Mouse (Mus musculus): ENCODE data around the gene Cpt1b. TPM values are rescaled to one million over a fixed set of nuclear protein-coding genes. Genes with fewer than 3 reads are reported as not detected.

Gene Cpt1b
- total RNA-seq, 2 experiments from 2014 or later: 1.4 to 2.3 TPM

DNA sequence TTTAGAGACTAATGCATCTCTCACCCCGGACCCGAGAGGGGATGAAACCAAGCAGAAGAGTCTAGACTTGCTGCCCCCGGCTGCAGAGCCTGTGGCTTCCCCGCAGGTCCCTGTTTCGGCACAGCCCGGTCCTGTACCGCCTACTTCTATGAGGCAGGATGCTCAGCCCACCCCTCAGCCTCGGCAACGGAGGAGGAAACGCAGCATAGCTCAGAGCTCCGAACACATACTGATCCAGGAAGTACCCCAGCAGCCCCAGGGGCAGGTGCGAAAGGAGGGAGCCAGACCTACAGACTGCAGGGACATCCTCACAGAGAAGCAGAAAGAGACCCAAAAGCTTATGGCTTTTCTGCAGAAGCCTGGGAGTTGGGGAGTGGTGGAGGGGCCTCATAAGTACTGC lies 38.5 kb downstream of the Cpt1b start:
- DNase-seq (ENCODE audit: extremely low spot score in 1 of 2, low spot score in 1 of 2): no peak

DNA sequence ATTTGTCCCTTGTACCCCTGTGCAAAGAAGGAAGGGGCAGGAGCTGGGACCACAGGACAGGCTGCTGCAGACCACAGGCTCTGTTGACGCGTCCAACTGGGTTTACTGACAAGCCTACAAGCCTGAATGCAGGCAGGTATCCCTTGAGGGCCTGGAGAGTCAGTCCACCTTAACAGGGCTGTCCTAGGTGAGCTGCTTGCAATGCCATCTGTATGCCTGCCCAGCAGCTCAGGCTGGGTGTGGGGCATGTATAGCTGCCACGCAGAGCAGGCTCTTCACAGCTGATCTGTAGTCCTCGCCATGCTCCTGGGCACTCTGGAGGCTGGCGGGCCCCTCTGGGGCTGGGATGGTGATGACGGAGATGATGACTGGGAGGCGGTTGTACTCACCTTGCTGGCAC lies 41.0 kb downstream of the Cpt1b start, which contains the start of gene Klhdc7b:
Klhdc7b (plus strand) TSS at position 301 of the 400 bp plus-strand sequence.
- DNase-seq (ENCODE audit: extremely low spot score in 1 of 2, low spot score in 1 of 2): no peak

DNA sequence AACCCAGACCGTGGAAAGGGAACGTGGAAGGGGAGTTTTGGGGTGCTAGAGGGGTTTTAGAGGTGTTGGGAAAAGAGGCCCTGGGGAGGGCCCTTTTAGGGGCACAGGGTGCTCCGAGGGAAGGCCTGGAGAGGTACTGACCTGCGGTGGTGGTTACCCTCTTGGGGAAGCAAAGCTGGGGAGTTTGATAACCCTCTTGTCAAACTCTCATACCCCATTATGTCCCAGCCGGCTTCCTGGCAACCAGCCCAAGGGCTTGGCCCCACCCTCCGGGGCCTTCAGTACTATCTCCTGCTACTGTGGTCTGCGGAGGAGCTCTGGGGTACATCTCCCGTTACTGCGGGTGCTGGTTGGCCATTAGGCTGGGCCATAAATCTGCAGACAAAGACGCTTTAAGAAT lies 46.2 kb downstream of the Cpt1b start:
- DNase-seq (ENCODE audit: extremely low spot score in 1 of 2, low spot score in 1 of 2): no peak

DNA sequence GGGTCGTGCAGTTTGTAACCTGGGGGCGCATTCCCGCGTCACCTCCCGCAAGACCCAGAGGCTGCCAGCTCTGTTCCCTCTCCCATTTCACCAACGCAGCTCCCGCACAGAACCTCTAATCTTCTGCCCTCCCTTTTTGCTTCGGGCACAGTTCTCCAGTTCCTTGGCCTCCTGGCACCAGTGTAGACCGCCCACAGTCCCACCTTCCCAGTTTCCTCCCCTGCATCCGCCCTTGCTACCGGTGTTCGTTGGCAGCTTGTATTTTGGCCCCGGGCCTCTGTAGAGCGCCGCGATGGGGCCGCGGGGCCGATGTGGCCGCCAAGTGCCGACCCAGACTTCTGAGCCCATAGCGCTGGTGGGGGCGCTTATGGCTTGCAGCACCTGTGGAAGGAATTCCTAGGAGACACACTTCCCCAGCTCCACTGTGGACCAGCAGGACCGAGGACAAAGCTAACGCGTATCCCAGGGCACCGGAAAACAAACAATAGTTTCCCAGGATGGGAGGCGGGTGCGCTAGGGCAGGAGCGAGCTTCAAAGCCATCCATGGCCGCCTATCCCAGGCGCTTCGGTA lies 46.7 kb downstream of the Cpt1b start, which contains the start of gene Odf3b:
Odf3b (minus strand) TSS at position 452 of the 571 bp plus-strand sequence.
- DNase-seq (ENCODE audit: extremely low spot score in 1 of 2, low spot score in 1 of 2): no peak

GRCm38 (mm10) chr15:89377938-89378828 lies 47.5 kb downstream of the Cpt1b start:
- no peak for DNase-seq (ENCODE audit: extremely low spot score in 1 of 2, low spot score in 1 of 2)

DNA sequence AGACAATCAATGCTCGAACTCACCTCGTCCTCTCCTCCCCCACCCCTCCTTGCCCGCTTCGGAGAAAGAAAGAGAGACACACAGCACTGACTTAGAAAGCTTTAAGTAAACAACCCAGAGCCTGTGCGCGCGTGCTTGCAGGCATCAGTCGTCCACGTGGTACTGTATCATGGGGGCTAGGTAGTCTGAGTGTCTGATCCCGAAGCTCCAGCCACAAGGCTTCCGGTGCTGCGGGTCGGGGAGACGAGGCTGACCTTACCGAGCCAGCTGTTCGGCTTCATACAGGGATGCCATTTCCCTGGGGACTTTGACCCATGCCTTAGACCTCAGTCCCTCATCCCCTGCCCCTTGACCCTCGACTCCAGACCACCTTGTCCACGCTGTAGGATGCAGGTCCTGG lies 48.3 kb downstream of the Cpt1b start:
- DNase-seq (ENCODE audit: extremely low spot score in 1 of 2, low spot score in 1 of 2): no peak

DNA sequence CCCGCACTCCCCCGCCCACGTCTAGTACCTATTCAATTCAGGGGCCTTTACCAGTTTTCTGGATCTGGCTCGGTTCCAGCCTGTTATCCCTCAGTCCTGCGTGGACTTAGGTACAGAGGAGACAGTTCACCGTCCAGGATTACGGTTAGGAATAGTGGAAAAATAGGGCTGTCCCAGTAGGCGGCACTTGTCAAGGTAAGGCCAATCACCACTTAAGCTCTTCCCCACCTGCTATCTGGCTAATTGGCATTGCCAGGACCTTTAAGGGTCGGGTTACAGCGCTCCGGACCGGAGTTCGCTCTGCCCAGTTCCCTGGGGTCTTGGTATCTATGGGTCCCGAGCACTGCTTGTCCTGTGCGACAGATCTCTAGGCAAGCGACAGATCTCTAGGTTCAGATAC lies 48.7 kb downstream of the Cpt1b start, which contains the start of gene Tymp:
Tymp (minus strand) TSS at position 83 of the 400 bp plus-strand sequence.
- DNase-seq (ENCODE audit: extremely low spot score in 1 of 2, low spot score in 1 of 2): no peak

DNA sequence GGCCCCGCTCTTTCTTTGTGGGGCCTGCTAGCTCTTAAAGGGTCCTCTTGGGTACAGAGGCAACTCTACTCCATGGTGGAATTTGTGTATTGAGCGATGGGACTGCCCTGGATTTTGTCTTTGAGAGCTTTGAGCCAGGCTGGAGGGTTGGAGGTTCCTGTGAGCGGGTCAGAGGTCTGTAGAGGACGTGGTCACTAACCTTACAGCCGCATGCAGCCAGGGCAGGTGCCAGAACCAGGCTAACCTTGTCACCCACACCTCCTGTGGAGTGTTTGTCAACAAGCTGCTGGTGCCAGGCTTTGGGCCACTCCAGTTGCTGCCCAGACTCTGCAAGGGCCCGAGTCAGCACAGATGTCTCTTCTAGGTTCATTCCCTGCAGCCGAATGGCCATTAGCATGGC lies 49.6 kb downstream of the Cpt1b start:
- no peak for DNase-seq (ENCODE audit: extremely low spot score in 1 of 2, low spot score in 1 of 2)

GRCm38 (mm10) chr15:89374801-89375534 lies 50.7 kb downstream of the Cpt1b start:
- no peak for DNase-seq (ENCODE audit: extremely low spot score in 1 of 2, low spot score in 1 of 2)

DNA sequence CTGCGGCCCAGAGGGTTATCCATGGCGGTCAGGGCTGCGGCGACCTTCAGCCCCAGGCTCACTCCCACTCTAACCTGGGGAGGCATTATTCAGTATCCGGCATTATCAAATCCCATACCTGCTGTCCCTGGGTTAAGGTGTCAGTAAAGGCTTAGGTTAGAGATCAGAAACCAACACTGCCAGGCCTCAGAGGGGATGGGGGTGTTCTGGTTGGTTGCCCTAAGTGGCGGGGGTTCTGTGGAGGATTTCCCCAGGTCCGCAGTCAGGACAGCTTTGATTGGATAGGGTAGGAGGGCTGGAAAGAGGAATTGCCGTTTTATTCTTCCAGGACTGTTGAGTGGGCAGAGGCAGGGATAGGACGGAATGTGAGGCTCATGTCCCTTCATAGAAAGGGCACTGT lies 51.3 kb downstream of the Cpt1b start:
- DNase-seq (ENCODE audit: extremely low spot score in 1 of 2, low spot score in 1 of 2): no peak

DNA sequence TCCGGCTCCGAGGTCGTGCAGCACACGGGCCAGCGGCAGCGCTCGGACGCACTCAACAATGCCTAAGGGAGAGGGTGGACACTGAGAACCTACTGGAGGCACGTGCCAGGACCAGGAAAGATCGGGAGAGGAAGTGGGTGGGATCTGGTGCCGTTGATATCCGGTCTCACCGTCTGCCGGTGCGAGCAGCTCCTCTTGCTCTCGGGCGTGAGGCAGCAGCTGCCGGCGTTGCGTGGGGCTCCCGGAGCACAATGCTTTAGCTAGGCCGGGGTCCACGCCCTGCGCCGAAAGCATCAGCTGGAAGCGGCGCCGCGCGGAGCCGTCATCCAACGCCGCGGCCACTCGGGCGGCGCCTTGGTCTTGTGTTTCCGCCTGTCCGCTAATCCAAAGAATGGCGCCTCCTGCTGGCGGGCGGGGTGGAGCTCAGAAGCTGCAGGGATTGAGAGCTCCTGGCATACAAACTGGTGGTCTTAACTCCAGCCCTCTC lies 51.9 kb downstream of the Cpt1b start, which contains the start of gene Sco2:
Sco2 (minus strand) TSS at position 85 of the 487 bp plus-strand sequence.
- peak; percentile 97 to 99 for DNase-seq (ENCODE audit: extremely low spot score in 1 of 2, low spot score in 1 of 2)

GRCm38 (mm10) chr15:89373027-89373761 lies 52.5 kb downstream of the Cpt1b start:
- peak; percentile 64 to 88 for DNase-seq (ENCODE audit: extremely low spot score in 1 of 2, low spot score in 1 of 2)

DNA sequence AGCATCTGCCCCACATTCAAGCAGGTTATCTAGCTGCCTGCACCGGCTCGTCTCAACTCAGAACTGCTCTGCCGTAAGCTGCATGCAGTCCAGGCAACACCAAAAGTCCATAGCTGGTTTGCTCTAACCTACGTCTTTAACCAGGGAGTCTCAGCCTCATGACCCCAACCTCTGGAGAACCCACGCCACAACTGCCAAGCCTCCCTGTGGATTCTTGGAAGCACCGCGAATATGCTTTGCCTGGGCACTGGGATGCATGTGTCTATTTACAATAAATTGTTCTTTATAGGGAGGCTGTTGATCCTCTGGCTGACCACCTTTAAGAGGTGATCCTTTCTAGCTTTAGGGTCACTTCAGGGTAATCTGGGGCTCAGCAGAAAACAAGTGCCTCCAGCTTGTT lies 53.1 kb downstream of the Cpt1b start:
- no peak for DNase-seq (ENCODE audit: extremely low spot score in 1 of 2, low spot score in 1 of 2)

DNA sequence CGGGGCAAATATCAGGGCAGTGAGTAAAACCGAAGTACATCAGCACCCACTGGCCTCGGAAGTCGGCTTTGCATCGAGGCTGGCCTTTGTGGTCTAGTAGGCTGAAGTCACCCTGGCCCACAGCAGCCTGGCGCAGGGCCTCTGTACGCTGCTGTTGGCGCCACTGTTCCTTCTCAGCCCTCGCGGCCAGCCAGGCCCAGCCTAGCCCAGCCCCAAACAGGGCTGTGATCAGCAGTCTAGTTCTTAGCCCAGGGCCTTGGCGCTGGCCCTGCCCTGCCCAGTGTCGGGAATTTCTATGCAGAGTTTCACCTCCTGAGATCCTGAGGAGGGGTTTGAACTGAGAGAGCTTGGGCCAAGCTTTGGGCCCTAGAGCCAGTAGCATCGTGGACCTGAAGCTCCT lies 53.6 kb downstream of the Cpt1b start:
- DNase-seq (ENCODE audit: extremely low spot score in 1 of 2, low spot score in 1 of 2): no peak

Other genes starting within 250 kb of the Cpt1b start
- gene Plxnb2, start 245.1 kb downstream of the Cpt1b start, total RNA-seq (2021): 10 to 100 TPM; 50.0 to 56.5 TPM
- gene Dennd6b, start 229.4 kb downstream of the Cpt1b start, total RNA-seq (2021): 10 to 100 TPM; 33.3 to 42.0 TPM
- gene Ppp6r2, start 214.3 kb downstream of the Cpt1b start, total RNA-seq (2021): 100 to 1,000 TPM; 164 to 166 TPM
- 100 to 1,000 TPM; 317 to 364 TPM for gene Sbf1, start 110.6 kb downstream of the Cpt1b start, total RNA-seq (2021)
- gene Adm2, start 103.1 kb downstream of the Cpt1b start, total RNA-seq (2021): not detected
- not detected for gene Miox, start 91.5 kb downstream of the Cpt1b start, total RNA-seq (2021)
- gene Lmf2, start 70.2 kb downstream of the Cpt1b start, total RNA-seq (2021): 10 to 100 TPM; 15.2 to 20.8 TPM
- 10 to 100 TPM; 84.1 to 95.0 TPM for gene Ncaph2, start 70.1 kb downstream of the Cpt1b start, total RNA-seq (2021)
- 10 to 100 TPM; 34.1 to 36.7 TPM for gene Sco2, start 52.0 kb downstream of the Cpt1b start, total RNA-seq (2021)
- 1 to 10 TPM; 1.5 to 1.8 TPM for gene Tymp, start 48.8 kb downstream of the Cpt1b start, total RNA-seq (2021)
- gene Odf3b, start 46.6 kb downstream of the Cpt1b start, total RNA-seq (2021): 1 to 10 TPM; 1.6 to 3.2 TPM
- under 1 TPM; 0.30 to 0.38 TPM for gene Klhdc7b, start 40.9 kb downstream of the Cpt1b start, total RNA-seq (2021)
- gene Syce3, start 15.4 kb downstream of the Cpt1b start, total RNA-seq (2021): not detected
- 1 to 10 TPM; 2.1 to 2.4 TPM for gene C730034F03Rik, start 3.7 kb upstream of the Cpt1b start, total RNA-seq (2021)
- gene Gm44502, start 3.8 kb upstream of the Cpt1b start, total RNA-seq (2021): not detected
- 10 to 100 TPM; 34.3 to 43.4 TPM for gene Chkb, start 4.0 kb upstream of the Cpt1b start, total RNA-seq (2021)
- gene Mapk8ip2, start 28.1 kb upstream of the Cpt1b start, total RNA-seq (2021): 100 to 1,000 TPM; 242 to 243 TPM
- 10 to 100 TPM; 29.4 to 29.6 TPM for gene Arsa, start 51.6 kb upstream of the Cpt1b start, total RNA-seq (2021)
- 100 to 1,000 TPM; 235 to 265 TPM for gene Shank3, start 73.8 kb upstream of the Cpt1b start, total RNA-seq (2021)
- gene Acr, start 142.5 kb upstream of the Cpt1b start, total RNA-seq (2021): under 1 TPM; 0.37 to 0.96 TPM
- gene Rabl2, start 166.1 kb upstream of the Cpt1b start, total RNA-seq (2021): 10 to 100 TPM; 27.3 to 33.4 TPM

All from layer of hippocampus, postnatal 25 days (tissue).